Mouse (Mus musculus): ENCODE measurements around the gene Sf3b2. TPM values are rescaled to one million over a fixed set of nuclear protein-coding genes. Genes with fewer than 3 reads are reported as not detected.

The Sf3b2 gene
- polyA plus RNA-seq (2015; fragmentation: Nextera tagmentation; extraction: Ambion mirVana): 320 and 328 TPM in 2 replicates

DNA sequence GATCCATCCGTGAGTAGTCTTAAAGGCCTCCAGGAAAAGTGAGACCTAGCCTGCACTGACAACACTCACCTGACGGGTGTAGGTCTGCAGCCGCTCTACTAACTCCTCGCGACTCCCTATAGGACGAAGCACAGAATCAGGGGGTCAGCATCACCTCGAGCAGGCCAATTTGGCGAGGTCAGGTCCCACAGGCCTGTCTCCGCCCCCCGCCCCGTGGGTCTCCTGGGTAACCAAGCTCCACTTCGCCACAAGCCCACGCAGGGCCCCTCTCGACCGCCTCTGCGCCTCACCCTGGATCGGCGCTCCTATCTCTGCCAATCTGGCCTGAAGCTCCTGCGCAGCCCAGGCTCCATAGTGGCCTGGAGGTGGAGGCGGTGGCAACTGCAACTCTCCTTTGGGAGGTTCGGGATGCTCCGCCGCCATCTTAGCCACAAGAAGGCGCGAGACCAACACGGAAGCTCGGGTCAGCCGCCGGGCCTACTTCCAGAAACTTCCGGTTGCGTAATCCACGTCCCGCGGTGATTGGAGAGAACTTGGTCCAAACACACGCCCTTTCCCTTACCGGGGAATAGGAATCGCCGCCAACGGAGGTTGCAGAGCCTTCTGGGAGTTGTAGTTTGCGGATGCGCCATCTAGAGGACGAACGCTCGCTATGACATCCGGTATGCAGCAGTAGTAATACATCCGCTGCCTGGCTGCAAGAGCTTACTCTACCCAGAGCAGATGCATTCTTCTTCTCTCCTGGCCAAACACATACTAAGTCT lies at the start of gene Sf3b2:
Sf3b2 (minus strand) TSS at position 484 of the 764 bp plus-strand sequence.
- H3K9ac ChIP-seq: peak within 1 kb of the TSS; percentile 89
- H3K27me3 ChIP-seq: no peaks in the 10 kb centered on the region; the same call in 1 of the 2 replicates
- H3K27ac ChIP-seq: peak within 1 kb of the TSS; percentile 86
- no peaks in the 10 kb centered on the region for H3K9me3 ChIP-seq
- ATAC-seq (ENCODE audit: borderline replicate concordance, extremely low read depth, low FRiP score, low TSS enrichment): peak; percentile 96
- H3K4me1 ChIP-seq: peaks cover 27% of the 10 kb centered on the region
- H3K36me3 ChIP-seq: peaks cover 32% of the 10 kb centered on the region
- H3K4me2 ChIP-seq: peak within 1 kb of the TSS; percentile 76
- under 1% methylated on average over 46 of the region's 46 CpGs for WGBS
- H3K4me3 ChIP-seq: peak within 1 kb of the TSS; percentile 95

DNA sequence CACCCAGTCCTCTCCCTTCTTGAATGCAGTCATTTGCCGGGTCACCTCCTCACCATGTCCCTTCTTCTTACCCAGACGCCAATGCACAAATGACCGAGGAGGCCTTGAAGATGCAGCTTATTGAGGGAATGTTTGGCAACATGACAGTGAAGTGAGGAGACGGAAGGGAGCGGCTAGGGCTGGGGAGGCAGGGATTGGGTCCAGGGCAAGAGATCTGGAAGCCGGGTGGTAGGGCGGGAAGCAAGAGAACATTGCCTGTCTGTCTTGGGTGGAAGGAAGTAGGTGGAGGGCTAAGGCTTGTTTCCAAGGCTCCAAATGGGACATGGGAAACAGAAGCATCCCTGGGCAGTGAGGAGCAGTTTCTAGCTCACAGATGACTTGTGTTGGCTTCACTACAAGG lies 46.1 kb upstream of the Sf3b2 start:
- H3K4me2 ChIP-seq: no peak overlapping the region
- H3K4me3 ChIP-seq: no peak overlapping the region
- H3K27ac ChIP-seq: no peak overlapping the region
- no peaks in the 10 kb centered on the region for H3K27me3 ChIP-seq
- H3K9ac ChIP-seq: no peak overlapping the region
- no peaks in the 10 kb centered on the region for H3K36me3 ChIP-seq
- 83% methylated on average over 7 of the region's 7 CpGs for WGBS
- ATAC-seq (ENCODE audit: borderline replicate concordance, extremely low read depth, low FRiP score, low TSS enrichment): no peak
- no peaks in the 10 kb centered on the region for H3K9me3 ChIP-seq
- no peaks in the 10 kb centered on the region for H3K4me1 ChIP-seq

DNA sequence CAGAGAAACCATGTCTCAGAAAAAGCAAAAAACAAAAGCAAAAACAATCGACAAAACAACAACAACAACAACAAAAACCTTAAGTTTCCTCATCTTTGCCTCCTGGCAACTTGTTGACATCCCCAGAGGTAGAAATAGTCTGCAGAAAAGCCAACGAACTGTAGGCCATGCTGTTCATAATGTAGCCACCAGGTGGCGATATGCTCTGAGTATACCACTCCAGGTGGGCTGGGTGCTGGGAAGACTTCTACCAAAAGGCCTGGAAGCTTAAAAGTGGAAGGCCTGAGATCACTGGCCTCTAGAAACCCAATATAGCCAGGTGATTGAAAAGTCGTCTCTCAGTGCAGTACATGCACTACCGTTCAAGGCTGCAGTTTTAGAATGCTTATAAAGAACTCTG lies 42.7 kb upstream of the Sf3b2 start:
- Histone ChIP-seq H3K4me2 (no peak overlapping the region), H3K9ac (no peak overlapping the region)
- ATAC-seq (ENCODE audit: borderline replicate concordance, extremely low read depth, low FRiP score, low TSS enrichment): no peak

DNA sequence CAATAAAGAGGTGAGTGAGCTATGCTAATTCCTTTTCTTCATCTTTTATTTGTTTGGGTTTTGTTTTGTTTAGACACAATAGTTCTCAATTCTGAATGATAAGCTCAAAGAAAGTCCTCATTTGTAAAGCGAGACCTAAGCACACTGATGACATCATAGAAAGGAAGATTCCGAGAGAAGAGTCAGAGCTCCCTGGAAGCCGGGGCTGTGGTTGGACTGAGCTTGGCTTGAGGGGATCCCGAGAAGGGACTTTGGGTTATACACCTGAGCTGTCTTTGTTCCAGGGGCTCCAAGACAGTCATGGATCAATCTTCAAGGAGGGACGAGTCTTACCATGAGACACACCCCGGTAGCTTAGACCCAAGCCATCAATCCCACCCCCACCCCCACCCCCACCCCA lies 40.2 kb upstream of the Sf3b2 start, which contains the start of gene Catsper1:
Catsper1 (plus strand) TSS at position 301 of the 400 bp plus-strand sequence.
- no peak for ATAC-seq (ENCODE audit: borderline replicate concordance, extremely low read depth, low FRiP score, low TSS enrichment)
- Histone ChIP-seq H3K9ac (no peak within 1 kb of the TSS), H3K4me2 (no peak within 1 kb of the TSS), H3K27me3 (no peaks in the 10 kb centered on the region), H3K4me1 (no peaks in the 10 kb centered on the region), H3K27ac (no peak within 1 kb of the TSS), H3K4me3 (no peak within 1 kb of the TSS), H3K36me3 (no peaks in the 10 kb centered on the region), H3K9me3 (no peaks in the 10 kb centered on the region)
- 82% methylated on average over 6 of the region's 6 CpGs for WGBS

More for the DNA sequence above, 42.7 kb upstream of the Sf3b2 start:
- H3K27ac ChIP-seq: no peak overlapping the region
- no peaks in the 10 kb centered on the region for H3K4me1 ChIP-seq
- no peak overlapping the region for H3K4me3 ChIP-seq
- no peaks in the 10 kb centered on the region for H3K27me3 ChIP-seq
- H3K36me3 ChIP-seq: no peaks in the 10 kb centered on the region
- no peaks in the 10 kb centered on the region for H3K9me3 ChIP-seq
- WGBS: 16% methylated on average over 5 of the region's 5 CpGs

DNA sequence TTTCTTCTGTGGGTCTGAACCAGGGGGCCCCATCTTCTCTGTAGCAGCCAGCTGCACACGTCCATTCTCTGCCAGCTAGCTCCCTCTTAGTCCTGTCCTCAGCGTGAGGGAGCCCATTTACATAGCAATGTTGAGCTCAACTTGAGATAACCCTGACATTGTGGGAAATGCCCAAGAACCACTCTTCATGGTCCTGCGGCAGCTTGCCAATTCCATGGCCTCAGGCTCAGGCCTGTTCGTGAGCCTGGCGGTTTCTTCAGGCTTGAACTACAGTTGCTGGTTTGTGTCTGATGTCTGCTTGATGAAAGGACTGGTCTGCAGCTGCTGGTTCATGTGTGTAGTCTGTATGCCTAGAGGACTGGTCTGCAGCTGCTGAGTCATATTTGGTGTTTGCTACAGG lies 39.5 kb upstream of the Sf3b2 start:
- no peak overlapping the region for H3K27ac ChIP-seq

DNA sequence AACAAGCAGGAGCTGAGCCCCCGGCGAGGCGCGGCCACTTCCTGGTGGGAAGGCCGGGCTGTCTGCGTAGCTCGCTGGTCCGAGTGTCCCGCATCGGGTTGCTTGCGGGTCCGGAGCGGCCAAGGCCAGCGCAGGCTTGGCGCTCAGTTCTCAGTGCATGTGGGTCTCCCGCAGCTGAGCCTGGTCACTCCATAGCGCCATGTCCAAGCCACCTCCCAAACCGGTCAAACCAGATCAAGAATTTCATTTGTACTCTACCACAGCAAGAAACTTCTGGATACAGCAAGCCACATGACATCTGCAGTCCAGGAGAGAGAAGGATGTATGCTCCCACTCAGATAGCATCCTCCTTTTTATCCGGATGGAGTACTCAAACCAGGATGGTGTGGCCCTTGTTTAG lies 32.7 kb upstream of the Sf3b2 start:
- whole genome bisulfite sequencing: 61% methylated on average over 19 of the region's 19 CpGs
- H3K27ac ChIP-seq: no peak overlapping the region
- ATAC-seq (ENCODE audit: borderline replicate concordance, extremely low read depth, low FRiP score, low TSS enrichment): no peak
- H3K9ac ChIP-seq: no peak overlapping the region
- no peaks in the 10 kb centered on the region for H3K36me3 ChIP-seq
- H3K4me2 ChIP-seq: no peak overlapping the region
- H3K27me3 ChIP-seq: no peaks in the 10 kb centered on the region
- H3K4me3 ChIP-seq: no peak overlapping the region
- H3K9me3 ChIP-seq: no peaks in the 10 kb centered on the region
- H3K4me1 ChIP-seq: no peaks in the 10 kb centered on the region

More for the DNA sequence above, 39.5 kb upstream of the Sf3b2 start:
- no peak for ATAC-seq (ENCODE audit: borderline replicate concordance, extremely low read depth, low FRiP score, low TSS enrichment)
- no peak overlapping the region for H3K4me2 ChIP-seq
- H3K4me3 ChIP-seq: no peak overlapping the region
- no peaks in the 10 kb centered on the region for H3K9me3 ChIP-seq
- no peaks in the 10 kb centered on the region for H3K36me3 ChIP-seq
- WGBS: 59% methylated on average over 5 of the region's 5 CpGs
- H3K27me3 ChIP-seq: no peaks in the 10 kb centered on the region
- H3K9ac ChIP-seq: no peak overlapping the region
- H3K4me1 ChIP-seq: no peaks in the 10 kb centered on the region

DNA sequence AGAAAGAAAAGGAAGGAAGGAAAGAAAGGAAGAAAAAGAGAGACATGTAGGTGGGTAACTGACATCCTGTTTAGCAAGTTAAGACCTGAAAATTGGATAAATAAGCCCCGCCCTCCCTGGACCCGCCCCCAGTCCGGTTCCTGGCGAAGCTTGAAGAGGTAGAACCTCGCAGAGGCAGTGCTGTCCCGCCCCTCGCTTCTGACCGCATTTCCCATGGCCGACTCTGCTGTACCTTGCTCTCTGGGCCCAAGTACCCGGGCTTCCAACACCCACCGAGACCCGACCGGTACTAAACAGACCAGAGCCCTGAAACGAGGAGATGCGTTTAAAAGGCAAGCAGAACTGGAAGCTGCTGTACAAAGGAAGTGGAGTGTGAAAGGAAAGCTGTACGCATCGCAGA lies 28.5 kb upstream of the Sf3b2 start:
- no peak for ATAC-seq (ENCODE audit: borderline replicate concordance, extremely low read depth, low FRiP score, low TSS enrichment)
- 50% methylated on average over 17 of the region's 17 CpGs for whole genome bisulfite sequencing
- peak overlapping the region; percentile 20; the same call in 1 of the 2 replicates for H3K4me2 ChIP-seq

DNA sequence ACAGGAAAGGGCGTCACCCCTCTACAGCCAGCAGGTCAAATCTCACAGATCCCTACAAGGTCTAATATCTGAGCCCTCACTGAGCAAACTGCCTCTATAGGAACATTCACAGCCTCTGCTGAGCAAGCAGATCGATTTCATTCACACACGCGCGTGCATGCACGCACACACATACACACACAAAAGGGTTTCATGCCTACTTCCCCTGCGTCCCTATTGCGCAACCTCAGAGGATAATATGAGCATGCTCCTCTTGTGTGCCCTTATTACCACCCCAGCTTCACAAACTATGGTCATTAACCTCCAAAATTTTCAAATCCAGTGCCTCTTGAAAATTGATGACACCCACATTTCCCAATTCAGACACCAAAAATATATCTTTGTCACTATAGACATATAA lies 17.9 kb upstream of the Sf3b2 start:
- no peaks in the 10 kb centered on the region for H3K36me3 ChIP-seq
- no peak for ATAC-seq (ENCODE audit: borderline replicate concordance, extremely low read depth, low FRiP score, low TSS enrichment)
- no peak overlapping the region for H3K9ac ChIP-seq
- 86% methylated on average over 8 of the region's 8 CpGs for WGBS
- H3K9me3 ChIP-seq: no peaks in the 10 kb centered on the region
- H3K4me1 ChIP-seq: no peaks in the 10 kb centered on the region
- no peak overlapping the region for H3K4me2 ChIP-seq
- H3K27me3 ChIP-seq: no peaks in the 10 kb centered on the region
- H3K27ac ChIP-seq: no peak overlapping the region
- no peak overlapping the region for H3K4me3 ChIP-seq

More for the DNA sequence above, 28.5 kb upstream of the Sf3b2 start:
- Histone ChIP-seq H3K36me3 (no peaks in the 10 kb centered on the region), H3K9ac (no peak overlapping the region), H3K27me3 (no peaks in the 10 kb centered on the region), H3K4me1 (no peaks in the 10 kb centered on the region), H3K4me3 (no peak overlapping the region), H3K27ac (no peak overlapping the region), H3K9me3 (no peaks in the 10 kb centered on the region)

DNA sequence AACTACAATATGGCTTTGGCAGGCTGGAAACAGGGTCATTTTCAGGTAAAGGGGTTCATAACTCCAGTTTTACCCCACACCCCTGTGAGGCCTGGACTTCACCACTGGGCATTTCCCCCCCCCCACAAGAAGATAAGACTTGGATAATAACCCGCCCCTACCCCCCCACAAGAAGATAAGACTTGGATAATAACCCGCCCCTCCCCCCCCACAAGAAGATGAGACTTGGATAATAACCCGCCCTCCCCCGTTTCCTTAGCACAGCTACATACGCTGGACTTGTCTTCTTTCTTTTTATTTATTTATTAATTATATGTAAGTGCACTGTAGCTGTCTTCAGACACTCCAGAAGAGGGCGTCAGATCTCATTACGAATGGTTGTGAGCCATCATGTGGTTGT lies 13.8 kb upstream of the Sf3b2 start:
- ATAC-seq (ENCODE audit: borderline replicate concordance, extremely low read depth, low FRiP score, low TSS enrichment): no peak
- no peaks in the 10 kb centered on the region for H3K4me1 ChIP-seq
- H3K27ac ChIP-seq: no peak overlapping the region
- H3K4me2 ChIP-seq: no peak overlapping the region
- peaks cover 12% of the 10 kb centered on the region; the same call in 1 of the 2 replicates for H3K27me3 ChIP-seq
- H3K9me3 ChIP-seq: no peaks in the 10 kb centered on the region
- no peaks in the 10 kb centered on the region for H3K36me3 ChIP-seq
- no peak overlapping the region for H3K9ac ChIP-seq
- H3K4me3 ChIP-seq: no peak overlapping the region
- WGBS: 74% methylated on average over 7 of the region's 7 CpGs

DNA sequence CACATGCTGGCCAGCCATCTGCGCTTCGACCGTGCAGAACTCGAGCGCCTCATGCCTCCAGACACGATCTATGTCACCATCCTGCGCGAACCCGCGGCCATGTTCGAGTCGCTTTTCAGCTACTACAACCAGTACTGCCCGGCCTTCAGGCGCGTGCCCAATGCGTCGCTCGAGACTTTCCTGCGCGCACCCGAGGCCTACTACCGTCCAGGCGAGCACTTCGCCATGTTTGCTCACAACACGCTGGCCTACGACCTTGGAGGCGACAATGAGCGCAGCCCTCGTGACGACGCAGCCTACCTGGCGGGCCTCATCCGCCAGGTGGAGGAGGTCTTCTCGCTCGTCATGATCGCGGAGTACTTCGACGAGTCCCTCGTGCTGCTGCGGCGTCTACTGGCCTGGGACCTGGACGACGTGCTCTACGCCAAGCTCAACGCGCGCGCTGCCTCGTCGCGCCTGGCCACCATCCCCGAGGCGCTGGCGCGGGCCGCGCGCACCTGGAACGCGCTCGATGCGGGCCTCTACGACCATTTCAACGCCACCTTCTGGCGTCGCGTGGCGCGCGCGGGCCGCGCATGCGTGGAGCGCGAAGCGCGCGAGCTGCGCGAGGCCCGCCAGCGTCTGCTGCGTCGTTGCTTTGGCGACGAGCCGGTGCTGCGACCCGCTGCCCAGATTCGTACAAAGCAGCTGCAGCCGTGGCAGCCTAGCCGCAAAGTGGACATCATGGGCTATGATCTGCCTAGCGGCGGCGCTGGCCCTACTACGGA lies 11.9 kb upstream of the Sf3b2 start:
- Histone ChIP-seq H3K27me3 (peaks cover 12% of the 10 kb centered on the region; the same call in 1 of the 2 replicates), H3K9me3 (no peaks in the 10 kb centered on the region), H3K27ac (no peak overlapping the region), H3K9ac (no peak overlapping the region), H3K4me3 (peak overlapping the region; percentile 28), H3K4me2 (peak overlapping the region; percentile 54), H3K4me1 (no peaks in the 10 kb centered on the region), H3K36me3 (no peaks in the 10 kb centered on the region)
- ATAC-seq (ENCODE audit: borderline replicate concordance, extremely low read depth, low FRiP score, low TSS enrichment): no peak
- WGBS: 35% methylated on average over 98 of the region's 98 CpGs

DNA sequence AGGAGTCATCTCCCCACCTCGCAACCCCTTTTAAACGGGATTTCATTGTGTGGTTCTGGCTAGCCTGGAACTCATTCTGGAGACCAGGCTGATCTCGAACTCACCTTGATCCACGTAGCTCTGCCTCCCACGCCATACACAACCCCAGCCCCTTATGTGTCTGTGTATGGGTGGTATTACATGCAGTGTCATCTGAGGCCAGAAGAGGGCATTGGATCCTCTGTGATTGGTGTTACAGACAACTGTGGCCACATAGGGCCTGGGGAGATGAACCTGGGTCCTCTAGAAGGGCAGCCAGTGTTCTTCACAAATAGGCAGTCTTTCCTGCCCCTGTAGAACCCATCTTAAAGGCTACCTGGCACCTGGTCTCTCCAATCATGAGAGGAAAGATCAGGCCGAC lies 11.0 kb upstream of the Sf3b2 start:
- ATAC-seq (ENCODE audit: borderline replicate concordance, extremely low read depth, low FRiP score, low TSS enrichment): no peak
- no peak overlapping the region for H3K27ac ChIP-seq

DNA sequence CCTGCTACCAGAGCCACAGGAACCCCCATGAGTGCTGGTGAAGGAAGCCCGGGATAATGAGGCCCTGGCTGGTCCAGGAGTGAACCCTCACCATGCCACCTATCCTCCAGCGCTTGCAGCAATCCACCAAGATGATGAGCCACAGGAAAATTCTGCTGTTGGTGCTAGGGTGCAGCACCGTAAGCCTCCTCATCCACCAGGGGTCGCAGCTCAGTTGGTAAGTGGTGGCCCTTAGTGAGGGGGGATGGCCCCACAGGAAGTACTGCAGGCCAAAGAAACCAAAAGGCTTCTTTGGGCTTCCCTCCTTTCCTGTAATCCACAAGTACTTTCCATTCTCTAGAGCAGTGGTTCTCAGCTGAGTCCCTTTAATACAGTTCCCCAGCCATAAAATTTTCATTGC lies 7.2 kb upstream of the Sf3b2 start:
- peaks cover 8% of the 10 kb centered on the region; the same call in 1 of the 2 replicates for H3K4me1 ChIP-seq
- H3K27ac ChIP-seq: no peak overlapping the region
- peaks cover 5% of the 10 kb centered on the region; the same call in 1 of the 2 replicates for H3K27me3 ChIP-seq
- no peak overlapping the region for H3K4me2 ChIP-seq
- 19% methylated on average over 4 of the region's 4 CpGs for WGBS
- 0 out of 2 replicates have a peak, but pooled peaks have one; percentile 32 for ATAC-seq (ENCODE audit: borderline replicate concordance, extremely low read depth, low FRiP score, low TSS enrichment)
- H3K9ac ChIP-seq: no peak overlapping the region
- no peak overlapping the region for H3K4me3 ChIP-seq
- no peaks in the 10 kb centered on the region for H3K36me3 ChIP-seq
- H3K9me3 ChIP-seq: no peaks in the 10 kb centered on the region

More for the DNA sequence above, 11.0 kb upstream of the Sf3b2 start:
- no peaks in the 10 kb centered on the region for H3K36me3 ChIP-seq
- 81% methylated on average over 6 of the region's 6 CpGs for WGBS
- H3K4me1 ChIP-seq: no peaks in the 10 kb centered on the region
- no peak overlapping the region for H3K4me2 ChIP-seq
- H3K9ac ChIP-seq: no peak overlapping the region
- peaks cover 12% of the 10 kb centered on the region; the same call in 1 of the 2 replicates for H3K27me3 ChIP-seq
- H3K4me3 ChIP-seq: no peak overlapping the region
- H3K9me3 ChIP-seq: no peaks in the 10 kb centered on the region
